ENCODE assay signal across 16 mouse cellular contexts in genomic region chr8:105067905-105068304, GRCm38 (mm10). TPM values are rescaled to one million over a fixed set of nuclear protein-coding genes. Genes with fewer than 3 reads are reported as not detected.
A peak's percentile ranks its signal among the peaks of the same experiment; 100 is the strongest.
DNase-seq lines count a peak whose midpoint lies in the region; ATAC-seq and TF ChIP-seq lines count a peak whose summit lies in the region.
"Not testable (repeated sequence)": the region's sequence is repeated elsewhere in the genome, so short reads cannot be mapped to it uniquely, and the experiment has no call there.
"Had no signal": no experiment of that assay in that cellular context is flagged by ENCODE, and none has a peak within 500 bp of the region (broad histone marks: within the 10 kb centered on the region; RNA-seq: fewer than 3 reads in every experiment).

No protein-coding gene starts in this region.

- H3K9me3 ChIP-seq in liver, embryonic 15.5 days (replicated peaks); liver, postnatal 0 days (ENCODE audit: low read length): not testable (repeated sequence)

- H3K27me3 ChIP-seq in liver, embryonic 15.5 days; liver, postnatal 0 days (ENCODE audit: insufficient read depth, low read length): not testable (repeated sequence)

- DNase-seq in kidney, adult 11 months, result peak; percentile 10
- DNase-seq in kidney, adult 8-10 months, result peak; percentile 16 to 45
- peak; percentile 12 for DNase-seq in kidney, postnatal 14 days
- DNase-seq in liver, postnatal 0 days, result not testable (repeated sequence)

- WGBS in liver, embryonic 15.5 days (ENCODE audit: insufficient replicate concordance), result 47% methylated on average over 7 of the region's 7 CpGs
- WGBS in liver, postnatal 0 days (ENCODE audit: insufficient replicate concordance), result 49% methylated on average over 7 of the region's 7 CpGs

- not testable (repeated sequence) for H3K9ac ChIP-seq in liver, embryonic 15.5 days; liver, postnatal 0 days (replicated peaks)

- not testable (repeated sequence) for H3K4me2 ChIP-seq in liver, embryonic 15.5 days; liver, postnatal 0 days (ENCODE audit: low read depth, low read length)

- H3K4me1 ChIP-seq in liver, embryonic 15.5 days (replicated peaks); liver, postnatal 0 days (ENCODE audit: insufficient read depth): not testable (repeated sequence)

- not testable (repeated sequence) for H3K4me3 ChIP-seq in liver, embryonic 15.5 days (replicated peaks); liver, postnatal 0 days (ENCODE audit: low read depth, low read length)

- peak; percentile 47 for ATAC-seq in liver, embryonic 15.5 days (ENCODE audit: insufficient read depth)
- ATAC-seq in liver, postnatal 0 days, result peak; percentile 64; the same call in 1 of the 2 replicates

- not testable (repeated sequence) for TF ChIP-seq EP300 in liver, postnatal 0 days (IDR thresholded peaks at IDR 0.05; ENCODE audit: low read depth)

- not testable (repeated sequence) for H3K27ac ChIP-seq in liver, embryonic 15.5 days (replicated peaks); liver, postnatal 0 days (ENCODE audit: low read depth)

- H3K36me3 ChIP-seq in liver, embryonic 15.5 days (replicated peaks); liver, postnatal 0 days (replicated peaks; ENCODE audit: insufficient read depth, low read length): not testable (repeated sequence)

- TF ChIP-seq CTCF in liver, postnatal 0 days (IDR thresholded peaks at IDR 0.05; ENCODE audit: low read depth), result not testable (repeated sequence)

RNA-seq across cellular contexts. Expression of gene Ces3b, which starts 15.6 kb away (rescaled TPM):
- not detected in 2 replicates for polyA plus RNA-seq in liver, embryonic 15.5 days (2015; fragmentation: Nextera tagmentation; extraction: Ambion mirVana)
- polyA plus RNA-seq in liver, postnatal 0 days (2015; fragmentation: Nextera tagmentation; extraction: Ambion mirVana), result 0.11 and 0.21 TPM in 2 replicates
- polyA plus RNA-seq: adrenal gland, adult 2 months; brain, embryonic 14.5 days; C2C12; embryonic facial prominence, embryonic 11.5 days; embryonic facial prominence, embryonic 13.5 days; embryonic facial prominence, embryonic 15.5 days; erythroblast, embryonic 14.5 days; forebrain, embryonic 10.5 days; forebrain, embryonic 12.5 days; forebrain, embryonic 14.5 days; forebrain, embryonic 16.5 days had no signal

RNA-seq across cellular contexts. Expression of gene Ces3a, which starts 19.5 kb away (rescaled TPM):
- polyA plus RNA-seq in liver, embryonic 15.5 days (2015; fragmentation: Nextera tagmentation; extraction: Ambion mirVana), result 0.58 and 0.97 TPM in 2 replicates
- polyA plus RNA-seq in liver, postnatal 0 days (2015; fragmentation: Nextera tagmentation; extraction: Ambion mirVana), result 97.8 and 102 TPM in 2 replicates
- polyA plus RNA-seq: brain, embryonic 14.5 days; C2C12; embryonic facial prominence, embryonic 11.5 days; embryonic facial prominence, embryonic 13.5 days; embryonic facial prominence, embryonic 15.5 days; erythroblast, embryonic 14.5 days; forebrain, embryonic 10.5 days; forebrain, embryonic 12.5 days; forebrain, embryonic 14.5 days; forebrain, embryonic 16.5 days had no signal

Comparison
In these comparisons a context has a peak if more than half of its experiments do, and no peak if none do; other contexts are left out.
1. RNA of gene Ces3a, which starts 19.5 kb away (polyA plus RNA-seq): 97.8 to 102 TPM in liver, postnatal 0 days; 0.58 to 0.97 TPM in liver, embryonic 15.5 days; every median in the first group is over 10 times any median in the second.